Mouse (Mus musculus): ENCODE data around the gene Ldlrap1. TPM values are rescaled to one million over a fixed set of nuclear protein-coding genes. Genes with fewer than 3 reads are reported as not detected.
A peak's percentile ranks its signal among the peaks of the same experiment; 100 is the strongest.

The Ldlrap1 gene
- total and polyA plus RNA-seq, 3 experiments, result 1.4 to 3.7 (median 2.2) TPM

GRCm38 (mm10) chr4:134704590-134704989 is 63.2 kb downstream of the Ldlrap1 start:
- no peak for TF ChIP-seq TCF12 (IDR thresholded peaks at IDR 0.05; ENCODE audit: low read depth, low read length)
- no peak for TF ChIP-seq USF1 (IDR thresholded peaks at IDR 0.05; ENCODE audit: low read depth, low read length)
- no peak for TF ChIP-seq PAX5 (IDR thresholded peaks at IDR 0.05; ENCODE audit: low read length)
- Histone ChIP-seq H3K4me2 (ENCODE audit: insufficient read depth, low read depth, poor library complexity, severe bottlenecking) (no peak overlapping the region), H3K27me3 (replicated peaks) (peaks cover 29% of the 10 kb centered on the region), H3K9ac (ENCODE audit: insufficient read depth, low read depth) (no peak overlapping the region), H3K36me3 (replicated peaks in 1 of 2; ENCODE audit: control insufficient read depth in 1 of 2, insufficient read depth in 1 of 2, low read length in 1 of 2) (no peaks in the 10 kb centered on the region), H3K4me3 (replicated peaks in 1 of 3; ENCODE audit: low read depth in 2 of 3, low read length in 2 of 3, poor library complexity in 1 of 3) (peak overlapping the region; percentile 6 to 44 (median 12)), H3K27ac (ENCODE audit: insufficient read depth, low read depth) (no peak overlapping the region), H3K9me3 (replicated peaks; ENCODE audit: low read length) (peaks cover 15% of the 10 kb centered on the region), H3K79me2 (replicated peaks; ENCODE audit: control insufficient read depth, extremely low read depth, insufficient read depth, poor library complexity, severe bottlenecking) (no peaks in the 10 kb centered on the region), H3K4me1 (ENCODE audit: control insufficient read depth in 1 of 2, insufficient read depth in 2 of 2) (peaks cover 0 to 11% of the 10 kb centered on the region in 2 experiments; a peak in 2 of 4 replicates)
- peak; percentile 17 for DNase-seq (ENCODE audit: extremely low read depth)
- dilution Hi-C loops (cut with MboI; ENCODE audit: extremely low pct_ligation_motif_present, extremely low pct_unique_long_range_greater_than_20kb, low sequenced_read_pairs), result no loop called here
- in situ Hi-C loops (cut with MboI; ENCODE audit: low pct_ligation_motif_present, low pct_unique_long_range_greater_than_20kb, low sequenced_read_pairs), result no loop called here

DNA sequence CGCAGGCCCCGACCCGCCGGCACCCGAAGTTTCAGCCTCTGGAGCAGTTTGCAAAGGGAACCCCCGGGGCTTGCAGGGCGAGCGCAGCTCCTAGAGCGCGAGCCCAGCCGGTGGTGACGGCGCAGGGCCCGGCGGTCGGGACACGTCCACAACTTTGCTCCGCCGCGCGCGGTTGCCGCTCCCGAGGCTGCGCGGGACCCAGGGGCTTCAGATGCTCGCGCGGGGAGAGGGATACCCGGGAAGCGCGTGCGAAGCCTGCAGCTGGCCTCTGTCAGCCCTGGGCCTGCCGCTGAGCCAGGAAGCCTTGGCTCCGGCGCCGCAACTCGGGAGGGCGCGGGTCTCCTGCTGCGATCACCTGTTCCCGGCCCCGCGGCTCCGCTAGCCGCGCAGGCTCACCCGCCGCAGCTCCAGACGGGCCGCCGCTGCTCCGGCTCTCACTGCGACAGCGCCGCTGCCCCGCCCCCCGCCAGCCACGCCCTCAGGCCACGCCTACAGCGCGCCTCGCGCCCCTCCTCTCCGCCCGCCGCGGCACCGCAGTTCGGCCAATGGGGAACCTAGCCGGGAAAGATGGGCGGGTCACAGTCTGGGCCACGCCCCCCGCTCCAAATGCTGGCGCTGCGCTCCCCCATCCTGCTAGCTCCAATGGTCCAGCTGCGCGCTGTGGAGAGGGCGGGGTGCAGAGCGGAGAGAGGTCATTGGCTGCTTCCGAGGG is 63.8 kb downstream of the Ldlrap1 start, which contains the start of gene Man1c1:
Gene Man1c1 (minus strand): TSS at position 456 of the 712 bp plus-strand sequence.
- H3K9me3 ChIP-seq (replicated peaks; ENCODE audit: low read length), result peaks cover 15% of the 10 kb centered on the region
- in situ Hi-C loops (cut with MboI; ENCODE audit: low pct_ligation_motif_present, low pct_unique_long_range_greater_than_20kb, low sequenced_read_pairs) (no loop called here), dilution Hi-C loops (cut with MboI; ENCODE audit: extremely low pct_ligation_motif_present, extremely low pct_unique_long_range_greater_than_20kb, low sequenced_read_pairs) (no loop called here)
- no peak within 1 kb of the TSS for H3K9ac ChIP-seq (ENCODE audit: insufficient read depth, low read depth)
- H3K4me2 ChIP-seq (ENCODE audit: insufficient read depth, low read depth, poor library complexity, severe bottlenecking), result no peak within 1 kb of the TSS
- no peaks in the 10 kb centered on the region for H3K79me2 ChIP-seq (replicated peaks; ENCODE audit: control insufficient read depth, extremely low read depth, insufficient read depth, poor library complexity, severe bottlenecking)
- TF ChIP-seq MAFK (IDR thresholded peaks at IDR 0.05; ENCODE audit: insufficient replicate concordance, low read length) (no peak), PAX5 (IDR thresholded peaks at IDR 0.05; ENCODE audit: low read length) (no peak), POLR2AphosphoS2 (IDR thresholded peaks at IDR 0.05; ENCODE audit: low read depth, low read length) (no peak), CHD2 (IDR thresholded peaks at IDR 0.05; ENCODE audit: low read length) (no peak), USF2 (conservative IDR thresholded peaks at IDR 0.05; ENCODE audit: low read depth, low read length) (no peak), SMC3 (IDR thresholded peaks at IDR 0.05; ENCODE audit: low read depth, low read length) (no peak)
- H3K27ac ChIP-seq (ENCODE audit: insufficient read depth, low read depth), result no peak within 1 kb of the TSS
- peak; percentile 86 for DNase-seq (ENCODE audit: extremely low read depth)
- peaks cover 0 to 11% of the 10 kb centered on the region in 2 experiments; a peak in 2 of 4 replicates for H3K4me1 ChIP-seq (ENCODE audit: control insufficient read depth in 1 of 2, insufficient read depth in 2 of 2)
- H3K36me3 ChIP-seq (replicated peaks in 1 of 2; ENCODE audit: control insufficient read depth in 1 of 2, insufficient read depth in 1 of 2, low read length in 1 of 2), result no peaks in the 10 kb centered on the region
- H3K27me3 ChIP-seq (replicated peaks), result peaks cover 29% of the 10 kb centered on the region
- peak within 1 kb of the TSS; percentile 6 to 44 (median 12) for H3K4me3 ChIP-seq (replicated peaks in 1 of 3; ENCODE audit: low read depth in 2 of 3, low read length in 2 of 3, poor library complexity in 1 of 3)

DNA sequence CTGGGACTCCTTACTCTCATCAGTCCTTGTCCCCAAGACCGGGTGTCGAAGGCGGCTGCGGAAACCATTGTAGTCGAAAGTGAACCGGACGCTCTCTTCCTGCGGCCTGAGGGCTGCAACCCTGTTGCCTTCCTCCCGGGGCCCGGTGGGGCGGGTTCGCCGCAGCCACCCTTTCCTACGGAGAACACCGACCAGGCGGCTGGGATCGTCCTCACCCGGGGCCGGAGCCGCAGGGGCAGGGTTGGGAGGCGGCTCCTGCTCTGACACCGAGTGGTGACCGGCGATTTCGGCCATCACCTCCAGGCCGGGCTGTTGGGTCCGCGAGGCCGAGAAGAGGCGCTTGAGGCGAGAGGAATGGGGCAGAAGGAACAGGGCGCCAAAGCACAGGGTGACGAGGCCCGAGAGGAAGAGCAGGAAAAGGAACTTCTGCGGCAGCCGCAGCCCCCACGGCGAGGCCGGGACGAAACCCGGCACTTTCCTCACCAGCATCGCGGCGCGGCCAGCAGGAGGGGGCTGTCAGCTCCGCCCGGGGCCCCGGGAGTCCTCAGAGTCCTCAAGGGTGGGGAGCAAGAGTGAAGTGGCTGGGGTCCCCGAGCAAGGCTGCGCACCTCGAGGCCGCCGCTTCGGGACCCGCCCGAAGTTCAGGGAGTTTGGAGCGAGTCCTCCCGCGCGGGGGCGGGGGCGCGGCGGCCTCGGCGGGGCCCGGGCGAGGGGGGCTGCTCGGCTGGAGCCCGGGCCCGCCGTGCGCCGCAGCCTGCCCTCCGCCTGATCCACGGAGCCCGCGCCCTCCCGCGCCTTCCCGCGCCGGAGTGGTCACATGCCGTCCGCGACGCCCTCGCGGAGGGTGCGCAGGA is 64.6 kb downstream of the Ldlrap1 start:
- no peaks in the 10 kb centered on the region for H3K79me2 ChIP-seq (replicated peaks; ENCODE audit: control insufficient read depth, extremely low read depth, insufficient read depth, poor library complexity, severe bottlenecking)
- no peaks in the 10 kb centered on the region for H3K36me3 ChIP-seq (replicated peaks in 1 of 2; ENCODE audit: control insufficient read depth in 1 of 2, insufficient read depth in 1 of 2, low read length in 1 of 2)
- in situ Hi-C loops (cut with MboI; ENCODE audit: low pct_ligation_motif_present, low pct_unique_long_range_greater_than_20kb, low sequenced_read_pairs), result no loop called here
- dilution Hi-C loops (cut with MboI; ENCODE audit: extremely low pct_ligation_motif_present, extremely low pct_unique_long_range_greater_than_20kb, low sequenced_read_pairs), result no loop called here
- no peak overlapping the region for H3K27ac ChIP-seq (ENCODE audit: insufficient read depth, low read depth)
- TF ChIP-seq NELFE (IDR thresholded peaks at IDR 0.05; ENCODE audit: low read depth, low read length) (no peak), E2F4 (IDR thresholded peaks at IDR 0.05; ENCODE audit: insufficient replicate concordance, low read depth, low read length) (no peak), MEF2A (IDR thresholded peaks at IDR 0.05; ENCODE audit: borderline replicate concordance, low read depth, low read length) (no peak), ZKSCAN1 (IDR thresholded peaks at IDR 0.05; ENCODE audit: borderline replicate concordance, low read depth, low read length) (no peak), ZNF384 (IDR thresholded peaks at IDR 0.05; ENCODE audit: low read depth, low read length) (no peak)
- no peak overlapping the region for H3K4me2 ChIP-seq (ENCODE audit: insufficient read depth, low read depth, poor library complexity, severe bottlenecking)
- DNase-seq (ENCODE audit: extremely low read depth), result no peak
- H3K27me3 ChIP-seq (replicated peaks), result peaks cover 29% of the 10 kb centered on the region
- no peak overlapping the region for H3K4me3 ChIP-seq (replicated peaks in 1 of 3; ENCODE audit: low read depth in 2 of 3, low read length in 2 of 3, poor library complexity in 1 of 3)
- no peak overlapping the region for H3K9ac ChIP-seq (ENCODE audit: insufficient read depth, low read depth)
- H3K9me3 ChIP-seq (replicated peaks; ENCODE audit: low read length), result peaks cover 15% of the 10 kb centered on the region
- peaks cover 0 to 11% of the 10 kb centered on the region in 2 experiments; a peak in 2 of 4 replicates for H3K4me1 ChIP-seq (ENCODE audit: control insufficient read depth in 1 of 2, insufficient read depth in 2 of 2)

All from CH12.LX (cell line).